Mouse (Mus musculus): Measurements from ENCODE around the gene Rbms3. TPM values are rescaled to one million over a fixed set of nuclear protein-coding genes. Genes with fewer than 3 reads are reported as not detected.

Gene Rbms3
- total RNA-seq, 2 experiments from 2014 or later = 14.1 to 15.4 TPM

DNA sequence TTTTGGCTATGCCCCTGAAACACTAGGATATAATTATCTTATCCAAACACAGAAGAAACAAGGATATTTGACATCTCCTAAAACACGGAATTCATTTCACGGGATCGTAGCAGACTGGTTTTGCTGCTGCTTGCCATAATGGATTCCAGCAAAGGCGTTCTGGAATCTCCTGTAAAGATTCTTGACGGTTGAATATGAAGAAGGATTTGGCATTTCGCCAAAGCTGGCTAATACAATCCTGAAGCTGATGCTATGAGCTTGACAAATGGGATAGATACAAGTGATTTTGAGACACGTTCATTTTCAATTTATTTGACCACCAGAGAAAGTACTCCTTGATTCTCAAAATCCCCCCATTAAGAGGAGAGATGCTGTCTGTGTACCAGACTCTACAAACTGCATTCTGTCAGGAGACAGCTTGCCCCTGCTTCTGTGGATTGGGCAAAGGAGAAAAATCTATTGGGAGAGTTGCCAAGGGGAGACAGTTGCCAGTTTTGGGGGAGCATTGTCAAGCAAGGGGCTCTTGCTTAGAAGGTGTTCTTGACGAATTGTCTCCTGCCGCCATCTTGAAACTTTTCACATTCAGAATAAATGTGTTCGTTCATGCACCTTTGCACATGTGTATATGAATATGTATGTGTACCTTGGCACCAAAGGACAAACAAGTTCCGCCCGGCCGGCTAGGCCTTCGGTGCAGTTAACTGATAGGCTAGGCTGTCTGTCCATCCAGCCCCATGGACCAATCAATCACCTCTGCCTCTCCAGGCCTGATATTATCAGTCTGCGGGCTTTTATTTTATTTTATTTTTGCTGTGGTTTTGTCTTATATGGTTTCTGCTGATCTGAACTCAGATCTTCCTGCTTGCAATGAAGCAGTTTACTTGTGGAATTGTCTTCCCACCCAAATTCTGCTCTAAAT lies 442.3 kb downstream of the Rbms3 start:
- no peak for DNase-seq

DNA sequence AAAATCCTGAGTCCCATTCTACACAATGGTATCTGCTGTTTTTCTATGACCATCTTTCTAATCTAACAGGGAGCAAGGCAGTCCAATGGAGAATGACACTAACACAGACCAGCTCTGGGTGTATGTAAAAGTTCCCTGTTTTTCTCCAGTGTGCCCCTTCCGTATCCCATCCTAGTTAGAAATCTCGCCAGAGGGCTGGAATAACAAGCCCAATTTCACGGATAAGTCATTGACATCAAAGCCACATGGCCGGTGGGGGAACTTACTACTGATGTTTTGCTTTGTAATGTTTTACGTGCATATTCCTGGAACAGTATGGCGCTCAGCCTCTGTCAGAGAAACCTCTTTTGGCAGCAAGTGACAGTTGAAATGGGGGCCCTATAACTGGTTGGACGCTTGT lies 449.1 kb downstream of the Rbms3 start:
- no peak for DNase-seq

DNA sequence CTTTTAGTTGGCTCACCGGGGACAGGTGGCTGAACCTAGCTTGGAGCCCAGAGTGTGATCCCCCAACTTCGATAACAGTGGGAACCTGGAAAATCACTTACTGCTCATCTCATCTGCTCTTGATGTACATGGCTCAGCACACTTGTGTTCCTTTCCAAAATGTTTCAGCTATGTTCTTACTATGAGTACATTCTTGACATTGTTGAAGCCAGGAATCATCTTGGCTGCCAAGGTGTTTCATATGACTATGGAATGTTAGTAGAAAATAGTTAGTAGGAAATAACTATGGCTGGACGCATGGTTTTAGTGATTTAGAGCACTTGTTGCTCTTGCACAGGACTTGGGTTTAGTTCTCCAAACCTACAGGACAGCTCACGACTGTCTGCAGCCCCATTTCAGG lies 451.3 kb downstream of the Rbms3 start:
- no peak for DNase-seq

DNA sequence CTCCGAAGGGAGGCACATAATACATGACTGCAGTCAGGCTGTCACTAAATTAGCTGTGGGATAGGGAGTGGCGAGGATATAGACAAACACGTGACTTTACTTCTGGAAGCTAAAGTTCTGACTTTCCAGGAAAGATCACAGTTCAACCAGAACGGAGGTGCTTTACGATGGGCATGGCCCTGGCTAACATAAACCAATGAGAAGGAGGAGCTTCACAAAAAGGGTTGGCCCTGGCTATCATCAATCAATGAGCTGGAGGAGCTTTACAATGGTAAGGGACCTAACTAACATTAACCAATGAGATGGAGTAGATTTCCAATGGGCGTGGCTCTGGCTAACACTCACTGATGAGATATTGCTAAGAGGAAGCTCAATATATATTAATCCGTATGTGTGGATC lies 457.2 kb downstream of the Rbms3 start:
- DNase-seq = no peak

DNA sequence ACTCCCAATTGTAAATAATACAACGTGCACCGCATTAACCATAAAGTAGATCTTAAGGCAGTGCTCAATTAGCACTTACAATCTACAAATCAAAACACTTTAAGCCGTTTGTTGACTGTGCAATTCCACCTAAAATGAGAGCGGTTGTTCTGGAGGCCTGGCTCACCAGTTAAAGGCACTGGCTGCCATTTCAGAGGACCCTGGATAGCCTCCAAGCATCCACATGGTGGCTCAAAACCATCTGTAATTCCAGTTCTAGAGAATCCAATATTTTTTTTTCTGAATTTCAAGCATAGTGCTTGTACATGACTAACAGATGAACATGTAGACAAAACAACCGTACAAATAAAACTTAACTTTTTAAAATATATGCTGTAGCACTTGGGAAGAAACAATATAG lies 460.5 kb downstream of the Rbms3 start:
- DNase-seq = no peak

DNA sequence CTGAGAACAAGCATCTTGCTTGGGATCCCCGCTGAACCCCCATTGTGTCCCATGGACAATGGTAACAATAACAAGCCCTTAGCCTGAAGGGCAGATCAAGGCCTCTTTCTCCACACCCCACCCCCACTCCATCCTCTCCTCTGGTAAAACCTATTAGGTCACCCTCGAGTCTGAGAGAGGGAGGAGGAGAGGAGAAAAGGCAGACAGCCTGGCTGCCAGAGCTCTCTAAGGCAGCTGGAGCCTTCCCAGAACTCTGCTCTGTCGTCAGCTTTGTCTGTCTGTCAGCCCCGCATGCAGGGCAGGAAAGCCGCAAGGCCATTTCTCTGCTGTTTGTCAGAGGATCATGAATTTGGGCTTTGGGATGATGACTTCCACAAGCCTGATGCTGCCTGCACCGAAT lies 466.6 kb downstream of the Rbms3 start:
- DNase-seq = no peak

DNA sequence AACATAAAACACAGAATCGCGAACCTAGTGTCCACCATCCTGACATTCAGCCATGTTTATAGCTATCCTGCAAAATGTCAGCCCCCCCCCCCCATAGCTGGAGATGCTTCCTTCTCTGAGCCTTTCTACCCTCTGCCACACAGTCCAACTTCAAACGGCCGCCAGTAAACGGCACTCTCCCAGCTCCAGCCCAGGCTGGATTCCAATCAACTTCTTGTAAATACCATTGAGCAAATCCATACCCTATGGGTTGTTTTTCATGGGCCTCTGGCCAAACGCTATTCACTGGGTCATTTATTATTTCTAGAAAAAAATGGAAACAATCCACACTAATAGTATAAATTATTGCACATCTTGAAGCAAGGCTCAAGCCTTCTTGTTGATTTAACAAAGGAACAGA lies 468.6 kb downstream of the Rbms3 start:
- DNase-seq = no peak

DNA sequence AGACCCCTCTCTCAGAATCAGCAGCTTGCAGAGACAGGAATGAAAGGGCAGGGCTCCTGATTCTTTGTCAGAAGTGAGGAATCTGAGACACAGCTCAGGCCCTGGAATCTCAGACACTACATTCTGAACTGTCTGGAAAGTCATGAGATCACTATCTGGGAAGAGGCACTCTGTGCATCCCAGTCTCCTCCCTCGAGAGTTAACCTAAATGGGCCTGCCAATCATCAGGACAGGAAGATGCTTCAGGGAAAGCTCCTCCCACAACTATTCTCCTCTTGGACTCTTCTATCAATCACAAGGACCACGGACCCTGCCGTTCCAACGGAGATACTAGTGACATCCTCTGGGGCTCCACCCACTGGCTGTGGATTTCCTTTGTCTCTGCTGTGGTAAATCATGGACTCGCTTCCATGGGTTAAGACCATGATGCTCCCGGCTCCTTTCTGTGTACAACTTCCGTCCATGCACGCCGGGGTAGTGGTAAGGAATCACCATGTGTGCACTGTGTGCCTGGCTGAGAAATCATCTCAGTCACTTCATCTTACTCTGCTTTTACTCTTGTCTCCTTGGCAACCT lies 473.3 kb downstream of the Rbms3 start:
- no peak for DNase-seq

DNA sequence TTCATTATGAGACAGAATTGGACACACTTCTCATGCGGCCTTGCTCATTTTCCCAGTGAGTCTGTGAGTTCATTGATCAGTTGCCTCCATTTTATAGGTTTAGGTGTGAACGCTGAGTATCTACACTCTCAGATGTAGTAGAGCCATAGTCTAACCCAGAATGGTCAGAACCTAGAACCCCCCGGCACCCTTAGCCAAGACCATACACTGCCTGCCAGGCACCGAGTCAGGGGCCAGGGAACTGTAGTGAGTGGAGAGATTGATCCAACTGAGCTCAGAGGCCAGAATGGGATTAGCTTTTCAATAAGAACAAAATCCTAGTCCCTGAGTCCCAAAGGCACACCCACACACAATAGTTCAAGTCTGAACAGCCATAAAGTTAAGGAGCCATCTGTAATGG lies 475.1 kb downstream of the Rbms3 start:
- no peak for DNase-seq

DNA sequence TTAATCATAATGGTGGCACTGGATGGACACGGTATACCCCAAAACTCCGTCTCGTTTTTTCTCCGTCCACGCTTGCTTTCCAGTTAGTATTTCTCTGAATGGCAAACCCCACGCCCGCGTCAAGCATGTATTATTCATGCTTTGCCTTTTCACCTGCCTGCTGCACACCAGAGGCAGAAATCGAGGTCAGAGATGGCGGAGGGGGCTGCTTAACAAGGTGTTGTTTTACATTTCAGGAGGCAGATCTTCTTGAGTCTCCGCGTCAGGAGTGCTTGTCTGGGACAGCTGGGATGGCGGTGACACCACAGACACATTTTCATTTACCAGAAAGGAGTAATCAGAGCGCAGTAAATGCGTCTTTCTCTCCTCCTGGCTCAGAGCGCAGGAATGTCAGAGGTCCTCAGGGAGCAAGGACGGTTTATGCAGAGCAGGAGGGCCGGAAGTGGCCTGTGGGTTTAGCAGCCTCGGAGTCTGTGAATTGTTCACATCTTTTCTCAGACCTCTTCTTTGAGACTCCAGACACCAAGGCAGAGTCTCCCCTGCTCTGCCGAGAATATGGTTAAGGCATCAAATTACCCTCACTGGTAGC lies 475.9 kb downstream of the Rbms3 start:
- DNase-seq = no peak

DNA sequence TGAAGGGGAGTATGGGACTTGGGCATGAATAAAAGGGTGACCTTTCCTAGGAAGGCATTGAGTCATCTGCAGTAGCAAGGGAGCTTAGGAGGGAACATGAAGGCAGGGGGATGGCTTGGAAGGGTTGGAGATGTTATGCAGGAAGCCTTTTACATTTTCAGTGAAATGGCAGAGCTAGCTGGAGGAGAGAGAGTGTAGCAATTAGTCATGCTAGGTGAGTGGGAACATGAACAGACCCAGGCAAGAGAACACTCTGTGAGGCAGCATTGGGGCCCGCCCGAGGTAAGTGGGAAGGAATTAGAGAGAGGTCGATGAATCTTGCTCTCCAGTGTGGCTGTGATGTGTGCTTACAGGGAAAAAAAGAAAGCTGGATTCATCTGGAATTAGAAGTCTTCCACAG lies 477.8 kb downstream of the Rbms3 start:
- no peak for DNase-seq

DNA sequence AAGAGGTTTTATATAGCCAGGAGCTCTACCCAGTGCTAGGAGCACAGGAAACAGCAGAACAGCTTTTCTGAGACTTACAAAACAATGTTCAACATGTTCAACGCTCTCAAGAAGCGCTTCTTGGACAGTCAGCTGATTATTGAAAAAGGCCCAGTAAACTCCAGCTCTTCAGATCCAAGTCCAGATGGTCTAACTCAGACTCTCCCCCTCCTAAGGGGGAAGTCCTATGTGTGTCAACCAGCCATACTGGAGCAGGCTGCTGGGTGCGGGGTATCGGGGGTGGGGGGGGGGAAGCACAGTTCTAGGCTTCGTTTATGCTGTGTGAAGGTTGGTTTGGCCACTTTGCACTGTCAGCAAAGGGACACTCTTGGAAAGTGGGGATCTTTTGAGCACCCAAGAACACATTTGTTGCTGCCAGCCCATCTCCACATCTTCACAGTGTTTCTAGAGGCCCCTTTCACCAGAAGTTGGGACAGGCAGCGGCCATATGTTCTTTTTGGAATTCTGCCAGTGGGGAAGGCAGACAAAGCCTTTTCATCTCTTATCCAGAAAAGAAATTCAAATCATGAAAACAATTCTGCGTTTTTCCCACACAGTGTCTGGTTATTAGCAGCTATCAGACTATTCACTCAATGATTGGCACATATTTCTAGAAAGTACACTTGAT lies 485.5 kb downstream of the Rbms3 start:
- peak; percentile 37 to 49 for DNase-seq

DNA sequence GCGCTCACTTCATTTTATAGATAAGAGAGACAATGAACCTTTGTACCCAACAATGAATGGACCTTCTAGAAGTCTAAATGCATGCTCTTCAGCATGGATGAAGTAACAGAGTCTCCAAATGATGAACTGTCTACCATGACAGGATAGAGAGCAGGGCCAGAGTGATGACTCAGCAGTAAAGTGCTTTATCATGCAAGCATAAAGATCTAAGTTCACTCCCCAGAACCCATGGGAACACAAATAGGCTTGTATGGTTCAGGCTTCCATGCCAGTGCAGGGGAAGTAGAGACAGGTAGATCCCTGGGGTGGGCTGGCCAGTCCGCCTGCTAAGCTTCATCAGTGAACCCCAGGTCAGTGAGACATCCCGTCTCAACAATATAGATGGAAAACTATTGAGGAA lies 489.7 kb downstream of the Rbms3 start:
- no peak for DNase-seq

DNA sequence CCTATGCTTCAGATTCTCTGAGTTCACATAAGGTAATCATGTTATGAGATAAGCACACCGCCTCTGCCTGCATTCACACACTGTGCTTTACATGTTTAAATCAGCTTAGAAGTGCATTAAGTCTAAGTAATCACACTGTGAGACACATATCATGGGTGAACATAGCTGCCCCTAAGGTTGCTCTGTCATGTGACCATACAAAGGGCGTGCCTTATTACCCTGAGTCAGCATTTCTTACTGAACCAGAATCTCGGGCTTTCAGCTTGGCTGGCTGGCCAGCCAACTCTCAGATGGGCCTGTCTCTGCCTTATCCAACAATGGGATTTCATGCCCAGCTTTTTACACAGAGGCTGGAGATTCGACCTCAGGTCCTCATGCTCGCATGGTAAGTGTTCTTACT lies 493.3 kb downstream of the Rbms3 start:
- DNase-seq = no peak

DNA sequence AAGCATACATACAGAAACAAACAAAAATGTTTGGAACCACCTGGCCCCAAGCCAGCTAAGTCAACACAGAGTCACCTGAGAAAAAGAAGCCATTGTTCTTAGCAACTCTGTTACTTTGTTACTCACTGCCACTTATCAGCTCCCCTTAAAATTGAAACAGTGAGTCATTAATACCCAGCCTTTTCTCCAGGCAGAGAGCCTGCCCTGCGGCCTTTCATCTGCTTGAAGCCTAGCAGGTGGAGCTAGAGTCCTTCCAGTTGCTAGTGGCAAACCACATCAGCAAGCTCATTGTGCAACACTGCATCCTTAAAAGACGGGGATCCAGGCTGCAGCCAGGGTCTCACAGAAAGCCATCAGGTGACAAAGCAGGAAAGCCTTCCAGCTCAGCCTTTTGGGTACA lies 495.7 kb downstream of the Rbms3 start:
- DNase-seq = no peak

DNA sequence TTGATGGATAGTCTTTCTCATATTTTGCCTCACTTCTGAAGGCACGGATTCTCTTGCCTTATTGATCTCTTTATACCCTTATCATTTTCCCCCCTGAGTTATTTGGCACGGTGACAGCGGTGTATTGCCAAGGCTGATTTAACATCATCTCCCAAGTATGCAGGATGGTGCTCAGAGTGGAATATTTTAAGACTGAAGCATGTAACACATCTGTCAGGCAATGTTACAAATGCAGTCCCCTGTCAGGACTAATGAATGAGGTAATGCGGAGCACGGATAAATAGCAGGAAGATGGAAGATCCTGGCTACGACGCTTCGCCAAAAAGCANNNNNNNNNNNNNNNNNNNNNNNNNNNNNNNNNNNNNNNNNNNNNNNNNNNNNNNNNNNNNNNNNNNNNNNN lies 502.9 kb downstream of the Rbms3 start:
- DNase-seq = no peak

DNA sequence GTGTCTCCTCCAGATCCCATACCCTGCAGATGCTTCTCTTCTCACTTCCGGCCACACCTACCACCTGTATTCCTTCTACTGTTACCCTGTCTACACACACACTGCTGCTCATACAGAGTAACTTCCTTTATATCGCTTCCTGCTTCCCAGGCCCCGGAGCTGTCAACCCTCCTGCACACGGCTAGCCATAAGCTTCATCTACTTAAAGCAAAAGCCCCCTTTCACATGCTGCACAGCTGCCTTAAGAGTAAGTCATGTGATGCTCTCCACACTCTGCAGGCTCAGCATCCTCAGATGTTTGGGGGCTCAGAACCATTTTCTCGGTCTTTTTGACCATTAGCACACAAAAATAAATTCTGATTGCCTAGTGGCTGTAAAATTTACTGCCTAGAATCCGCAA lies 503.9 kb downstream of the Rbms3 start:
- no peak for DNase-seq

DNA sequence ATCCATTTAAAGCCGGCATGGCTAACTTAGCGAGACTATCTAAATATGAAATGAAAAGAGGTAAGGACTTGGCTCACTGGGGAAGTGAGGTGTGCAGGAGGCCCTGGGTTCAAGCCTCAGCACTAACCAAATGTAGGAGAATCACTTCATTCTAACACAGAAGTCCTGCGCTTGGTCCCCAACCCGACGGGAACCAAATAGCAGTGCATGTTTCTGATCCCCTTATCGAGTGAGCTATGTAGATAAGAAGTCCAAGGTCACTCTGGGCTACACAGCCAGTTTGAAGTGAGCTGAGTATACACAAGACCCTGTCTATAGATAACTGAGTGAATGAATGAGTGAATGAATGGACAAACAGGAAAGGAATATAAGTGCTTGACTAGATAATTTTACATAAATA lies 508.1 kb downstream of the Rbms3 start:
- no peak for DNase-seq

DNA sequence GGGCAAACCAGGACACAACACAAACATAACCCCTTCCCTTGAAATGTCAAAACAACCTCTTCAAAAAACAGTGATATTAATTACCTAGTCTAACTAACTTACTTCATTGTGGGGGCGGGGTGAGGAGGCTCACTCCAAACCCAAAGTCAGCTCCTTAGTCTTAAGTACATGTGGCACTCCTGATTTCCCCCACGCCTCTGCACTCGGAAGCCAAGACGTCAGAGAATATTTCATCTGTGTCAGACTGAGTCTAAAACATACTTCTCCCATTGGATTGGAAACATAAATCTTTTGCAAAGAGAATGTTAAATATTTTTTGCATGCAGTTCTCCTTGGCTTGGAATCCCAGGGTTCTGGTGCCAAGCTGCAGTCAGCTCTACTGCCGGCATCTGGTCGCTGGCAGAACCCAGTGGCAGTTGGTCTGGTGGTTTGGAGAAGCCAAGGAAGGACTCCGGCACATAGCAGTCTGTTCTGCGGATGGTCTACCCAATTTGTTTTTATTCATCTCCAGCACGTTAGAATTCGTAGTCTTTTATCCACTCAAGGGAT lies 512.5 kb downstream of the Rbms3 start:
- peak; percentile 20 to 27 for DNase-seq

DNA sequence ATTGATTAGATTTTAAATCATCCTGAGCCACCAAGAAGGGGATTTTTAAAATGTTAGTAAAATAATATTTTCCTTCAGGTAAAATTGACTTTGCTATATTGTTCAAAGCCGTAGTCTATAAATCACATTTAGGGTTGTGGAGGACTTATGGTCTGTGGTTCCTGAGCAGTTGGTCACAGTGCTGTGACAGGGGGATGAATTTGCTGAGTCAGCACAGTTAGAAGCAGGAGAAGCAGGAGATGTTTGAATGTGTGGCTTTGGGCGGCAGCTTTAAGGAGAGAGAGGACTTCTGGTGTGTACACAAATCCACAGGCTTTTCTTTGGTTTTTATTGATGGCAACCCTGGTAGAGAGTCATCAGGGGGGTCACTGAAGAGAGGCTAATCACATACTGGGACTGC lies 514.1 kb downstream of the Rbms3 start:
- no peak for DNase-seq

DNA sequence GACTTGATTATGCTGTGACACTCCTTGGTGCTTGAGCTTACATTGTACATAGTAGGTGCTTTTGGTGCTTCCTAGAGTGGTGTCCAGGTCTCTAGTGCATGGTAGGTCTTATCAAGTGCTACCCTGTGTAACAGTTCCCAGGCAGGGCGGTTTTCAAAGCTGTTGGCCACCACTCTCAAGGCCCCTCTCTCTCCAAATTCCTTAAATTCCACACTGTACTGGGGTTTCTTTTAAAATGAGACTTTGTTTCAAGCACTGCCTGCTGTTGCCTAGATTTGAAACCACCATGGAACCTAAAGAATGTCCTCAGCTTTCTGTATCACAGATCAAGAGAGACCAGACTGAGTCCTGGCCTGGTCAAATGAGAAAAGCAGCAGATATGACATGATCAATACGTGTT lies 516.1 kb downstream of the Rbms3 start:
- DNase-seq = no peak

DNA sequence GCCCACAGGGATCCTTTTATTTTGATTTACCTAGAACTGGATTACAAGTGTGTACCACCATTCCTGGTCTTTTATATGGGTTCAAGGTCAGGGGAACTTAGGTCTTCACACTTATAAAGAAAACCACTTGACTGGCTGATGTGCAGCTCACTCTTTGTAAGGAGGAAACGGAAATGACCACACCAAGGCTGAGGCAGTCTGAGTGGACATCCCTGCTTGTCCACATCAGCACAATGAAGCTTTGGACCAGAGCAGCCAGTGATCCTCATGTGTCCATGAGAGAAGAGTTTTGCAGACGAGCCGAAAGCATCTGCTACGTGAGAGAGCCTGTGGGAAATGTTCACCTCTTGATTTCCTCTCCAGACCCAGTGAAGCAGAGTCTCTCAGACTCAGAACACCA lies 521.8 kb downstream of the Rbms3 start:
- no peak for DNase-seq

Data from layer of hippocampus, postnatal 36 days (tissue).